Mouse (Mus musculus) erythroid progenitor cell, adult 5-6 weeks (primary cell): ENCODE data around the gene Eomes. TPM values are rescaled to one million over a fixed set of nuclear protein-coding genes. Genes with fewer than 3 reads are reported as not detected.

Experiments used
- ATAC-seq: replicated peaks from 2 replicates; pipeline ENCODE4 v1.8.0; 2016; ENCODE audit warnings: moderate number of reproducible peaks, mild to moderate bottlenecking, moderate TSS enrichment, inconsistent platforms; ENCODE audit not compliant: poor library complexity, low FRiP score, severe bottlenecking
- total RNA-seq, 2 experiments: library from RNA; stranded (forward) in 1 of 2; stranded (reverse) in 1 of 2; fragments of 150-400 nt in 1 of 2; fragments of 186-747, 209-891 nt in 1 of 2; gene quantifications; 2 replicates each; pipeline versions ENCODE4 v1.2.3 to v1.2.4; 2015 to 2017; ENCODE audit warnings: low replicate concordance in 2 of 2

The Eomes gene
- total RNA-seq, 2 experiments from 2014 or later: 0.30 to 1.3 TPM

GRCm38 (mm10) chr9:118486361-118487095 is 8.5 kb downstream of the Eomes start:
- no peak for ATAC-seq

DNA sequence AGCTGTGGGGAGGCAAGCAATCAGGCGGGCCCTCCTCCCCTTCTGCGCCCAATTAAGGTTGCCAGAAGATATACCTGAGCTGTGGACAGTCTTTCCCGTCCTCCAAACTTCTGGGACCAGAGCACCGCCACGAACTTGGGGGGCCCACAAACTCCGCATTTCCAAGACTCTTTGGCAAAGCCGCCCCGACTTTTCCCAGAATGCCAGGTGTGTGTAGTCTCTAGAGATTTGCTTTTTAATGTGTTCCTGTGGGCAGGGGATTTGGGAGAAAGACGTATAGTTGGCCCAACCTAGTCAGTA is 9.0 kb downstream of the Eomes start:
- no peak for ATAC-seq

GRCm38 (mm10) chr9:118487636-118488035 is 9.6 kb downstream of the Eomes start:
- ATAC-seq: no peak

DNA sequence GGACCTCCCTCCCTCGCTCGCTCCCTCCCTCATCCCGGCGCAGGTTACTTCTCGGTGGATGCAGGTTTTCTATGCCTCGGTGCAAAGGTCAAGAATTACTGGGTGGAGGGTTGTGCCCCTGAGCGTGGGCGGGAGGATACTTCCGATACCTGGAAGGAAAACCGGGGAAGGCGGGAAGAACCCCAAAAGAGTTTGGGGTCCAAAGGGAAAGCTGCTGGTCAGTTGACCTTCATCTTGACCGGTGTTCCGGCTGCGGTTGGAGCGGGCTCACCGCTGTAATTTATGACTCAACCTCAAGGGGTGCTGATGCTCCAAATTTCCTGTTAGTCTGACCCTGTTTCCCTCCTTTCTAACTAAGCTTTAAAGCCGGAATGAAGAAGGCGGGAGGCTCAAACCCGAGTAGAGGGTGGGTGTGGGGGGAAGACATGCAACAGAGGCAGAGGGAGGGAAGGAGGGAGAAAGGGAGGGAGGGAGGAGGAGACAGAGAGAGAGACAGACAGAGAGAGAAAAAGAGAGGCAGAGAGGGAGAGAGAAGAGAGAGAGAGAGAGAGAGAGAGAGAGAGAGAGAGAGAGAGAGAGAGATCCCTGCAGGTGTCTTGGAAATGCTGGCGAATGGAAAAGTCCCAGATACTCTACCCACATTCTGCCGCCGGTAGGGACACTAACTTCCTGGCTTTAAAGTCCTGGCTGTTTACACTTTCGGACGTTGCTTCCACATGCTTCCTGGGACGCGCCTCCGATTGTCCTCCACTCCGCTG is 10.3 kb downstream of the Eomes start:
- no peak for ATAC-seq

DNA sequence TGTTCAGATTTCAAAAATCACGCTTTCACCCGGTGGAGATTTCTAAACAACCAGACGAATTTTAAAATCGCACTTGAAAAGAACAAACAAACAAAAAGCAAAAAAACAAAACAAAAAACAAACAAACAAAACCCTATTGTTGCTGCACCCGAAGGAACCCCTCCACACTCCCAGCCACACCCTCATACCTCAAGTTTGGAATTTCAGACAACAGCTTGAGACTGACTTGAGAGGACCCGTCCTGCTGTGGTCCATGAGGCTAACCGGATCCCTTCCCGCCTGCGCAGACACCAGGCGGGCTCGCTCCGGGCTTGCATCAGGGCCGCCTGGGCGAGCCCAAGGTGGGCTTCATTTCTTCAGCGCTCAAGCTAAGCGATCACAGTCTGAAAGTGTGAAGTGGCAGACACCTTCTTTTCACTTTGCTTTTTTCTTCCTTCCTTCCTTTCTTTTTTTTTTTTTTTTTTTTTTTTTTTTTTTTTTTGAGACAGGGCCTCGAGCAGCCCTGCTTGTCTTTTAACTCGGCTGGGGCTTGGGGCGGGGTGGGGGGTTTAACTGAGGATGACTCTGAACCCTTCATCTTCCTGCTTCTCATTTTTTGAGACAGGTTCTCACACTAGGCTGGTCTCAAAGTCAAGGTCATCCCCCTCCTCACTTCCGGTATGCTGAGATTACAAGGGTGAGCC is 11.0 kb downstream of the Eomes start:
- no peak for ATAC-seq

GRCm38 (mm10) chr9:118489579-118490019 is 11.6 kb downstream of the Eomes start:
- peak; percentile 52; the same call in 1 of the 2 replicates for ATAC-seq

- no peak for ATAC-seq
Observed at GRCm38 (mm10) chr9:118491195-118491594, 13.2 kb downstream of the Eomes start.

- ATAC-seq: no peak
Observed at GRCm38 (mm10) chr9:118492932-118493698, 15.1 kb downstream of the Eomes start.

GRCm38 (mm10) chr9:118494106-118494505 is 16.1 kb downstream of the Eomes start:
- ATAC-seq: no peak

DNA sequence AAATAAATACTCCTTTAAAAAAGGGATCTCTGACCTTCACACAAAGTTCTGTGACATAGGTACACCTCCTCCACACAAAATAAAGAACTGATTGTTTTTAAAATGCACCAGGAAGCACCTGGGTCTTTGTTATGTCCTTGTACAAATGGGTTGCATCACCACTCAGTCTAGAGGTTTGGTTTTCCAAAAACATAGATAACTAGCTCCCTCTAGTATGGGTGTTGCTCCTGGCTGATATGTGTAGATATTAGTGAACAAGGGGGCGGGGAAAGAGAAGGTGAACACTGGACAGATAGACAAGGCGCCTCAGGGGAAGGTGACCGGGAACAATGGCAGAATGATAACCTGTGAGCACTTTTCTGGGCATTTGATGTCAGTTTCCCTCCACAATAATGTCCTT is 17.9 kb downstream of the Eomes start:
- no peak for ATAC-seq

- ATAC-seq: no peak
Observed at GRCm38 (mm10) chr9:118496952-118497351, 18.9 kb downstream of the Eomes start.

GRCm38 (mm10) chr9:118498061-118498460 is 20.0 kb downstream of the Eomes start:
- ATAC-seq: no peak

DNA sequence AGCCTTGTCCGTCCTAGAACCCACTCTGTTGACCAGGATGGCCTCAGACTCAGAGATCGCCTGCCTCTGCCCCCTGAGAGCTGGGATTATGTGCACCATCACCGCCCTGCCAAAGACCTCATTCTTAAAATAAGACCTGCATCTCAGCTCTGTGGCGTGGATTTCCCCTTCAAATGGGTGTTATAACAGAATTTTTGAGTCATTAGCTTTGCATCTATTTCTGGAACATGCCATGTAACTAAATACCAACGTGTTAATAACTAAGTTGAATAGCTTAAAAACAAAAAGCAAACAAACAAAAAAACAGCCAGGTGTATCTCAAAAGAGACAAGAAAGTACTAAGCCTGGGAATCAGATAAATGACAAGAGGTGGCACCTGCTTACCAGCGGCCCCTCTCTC is 23.0 kb downstream of the Eomes start:
- ATAC-seq: no peak

GRCm38 (mm10) chr9:118504656-118505055 is 26.6 kb downstream of the Eomes start:
- ATAC-seq: no peak

GRCm38 (mm10) chr9:118506020-118506403 is 28.0 kb downstream of the Eomes start, which contains the start of gene Golga4:
Gene Golga4 (plus strand): TSS chr9:118506267.
- peak; percentile 71 for ATAC-seq

- peak; percentile 61 for ATAC-seq
Observed at GRCm38 (mm10) chr9:118506404-118507231, 28.6 kb downstream of the Eomes start.

- no peak for ATAC-seq
Observed at GRCm38 (mm10) chr9:118507552-118507951, 29.5 kb downstream of the Eomes start.

DNA sequence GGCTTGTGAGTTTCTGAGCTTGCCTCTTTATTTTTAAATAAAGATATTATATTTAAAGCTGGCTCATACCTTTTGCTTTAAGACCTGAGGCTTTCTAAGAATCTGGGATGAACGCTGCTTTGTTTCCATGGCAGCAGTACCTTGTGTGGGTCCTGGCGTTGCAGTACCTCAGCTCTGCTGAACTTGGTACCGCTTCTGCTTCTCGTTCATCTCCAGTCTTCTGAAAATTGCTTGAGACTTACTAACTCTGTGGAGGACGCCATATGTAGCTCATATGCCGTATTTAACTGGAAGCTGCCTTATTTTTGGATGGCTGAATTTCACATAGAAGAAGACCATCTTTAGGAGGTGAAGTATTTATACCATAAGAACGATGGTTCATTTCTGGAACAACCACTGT is 30.6 kb downstream of the Eomes start:
- ATAC-seq: no peak
